Mouse (Mus musculus): Measurements from ENCODE around the gene Fcor. TPM values are rescaled to one million over a fixed set of nuclear protein-coding genes. Genes with fewer than 3 reads are reported as not detected.
A peak's percentile ranks its signal among the peaks of the same experiment; 100 is the strongest.

Fcor gene
- polyA plus RNA-seq, 1 experiment from 2014 or later: 8.1 TPM

DNA sequence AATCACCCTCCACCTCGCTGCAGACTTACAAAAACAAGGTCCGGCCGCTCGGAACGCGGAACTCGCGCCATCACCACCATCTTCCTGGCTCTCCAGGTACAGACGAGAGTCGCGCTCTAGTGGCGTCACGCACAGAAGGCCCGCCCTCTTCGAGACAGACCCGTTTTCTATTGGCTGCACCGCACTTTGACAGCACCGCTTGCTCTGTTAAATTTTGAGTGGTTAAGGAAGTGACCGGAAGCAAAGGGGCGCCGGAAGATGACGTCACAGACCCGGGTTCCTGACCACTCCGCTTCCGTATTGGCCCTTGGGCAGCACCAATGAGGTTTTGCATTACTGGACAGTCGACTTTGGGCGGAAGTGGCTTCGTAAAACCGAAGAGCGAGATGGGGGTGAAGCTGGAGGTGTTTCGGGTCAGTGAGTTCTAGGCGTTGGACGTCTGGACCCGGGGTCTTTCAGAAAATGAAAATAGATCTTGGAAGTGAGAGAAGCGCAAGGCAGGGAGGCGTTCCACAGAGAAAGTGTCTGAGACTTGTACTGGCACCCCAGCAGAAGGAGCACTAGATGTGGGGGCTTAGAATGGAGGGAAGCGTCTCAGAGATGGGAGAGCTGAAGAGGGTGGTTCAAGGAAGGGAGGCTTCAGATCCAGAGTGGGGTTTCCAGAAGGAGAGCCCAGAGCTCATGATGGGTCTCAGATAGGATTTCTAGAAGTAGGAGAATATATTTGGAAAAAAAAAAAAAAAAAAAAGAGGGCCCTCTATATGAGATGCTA lies 50.8 kb downstream of the Fcor start, which contains the start of the genes Xab2 and Pet100:
Xab2 (minus strand) TSS at position 118 of the 772 bp plus-strand sequence.
Pet100 (plus strand) TSS at position 350 of the 772 bp plus-strand sequence.
- Histone ChIP-seq H3K9ac (ENCODE audit: low read depth, low read length) (peak within 1 kb of the TSS; percentile 73), H3K27ac (ENCODE audit: low read depth, low read length) (no peak within 1 kb of the TSS)
- WGBS: under 1% methylated on average over 37 of the region's 37 CpGs

More for the DNA sequence above, 50.8 kb downstream of the Fcor start, which contains the start of the genes Xab2 and Pet100:
- peak; percentile 99 for ATAC-seq (ENCODE audit: low FRiP score)
- Histone ChIP-seq H3K4me3 (ENCODE audit: low read depth, low read length) (peak within 1 kb of the TSS; percentile 93), H3K27me3 (ENCODE audit: control insufficient read depth, insufficient read depth, low read length) (no peaks in the 10 kb centered on the region), H3K4me2 (replicated peaks; ENCODE audit: low read depth, low read length) (peak within 1 kb of the TSS; percentile 69), H3K9me3 (ENCODE audit: control insufficient read depth, low read length) (no peaks in the 10 kb centered on the region), H3K36me3 (ENCODE audit: control insufficient read depth, insufficient read depth, low read length) (no peaks in the 10 kb centered on the region), H3K4me1 (replicated peaks; ENCODE audit: control insufficient read depth, insufficient read depth, low read length) (0 out of 2 replicates have a peak, but pooled peaks cover 2% of the 10 kb centered on the region)
- peak; percentile 100 for DNase-seq (ENCODE audit: low spot score)

Other genes starting within 250 kb of the Fcor start
- 2.4 and 3.1 TPM in 2 replicates for gene Pex11g, start 204.7 kb downstream of the Fcor start, polyA plus RNA-seq (2014; fragmentation: Nextera tagmentation; extraction: Ambion mirVana)
- not detected in 2 replicates for gene Tex45, start 201.5 kb downstream of the Fcor start, polyA plus RNA-seq (2014; fragmentation: Nextera tagmentation; extraction: Ambion mirVana)
- 31.2 and 39.3 TPM in 2 replicates for gene Zfp358, start 179.2 kb downstream of the Fcor start, polyA plus RNA-seq (2014; fragmentation: Nextera tagmentation; extraction: Ambion mirVana)
- gene Mcoln1, start 171.9 kb downstream of the Fcor start, polyA plus RNA-seq (2014; fragmentation: Nextera tagmentation; extraction: Ambion mirVana): 36.8 and 49.5 TPM in 2 replicates
- gene Pnpla6, start 157.0 kb downstream of the Fcor start, polyA plus RNA-seq (2014; fragmentation: Nextera tagmentation; extraction: Ambion mirVana): 17.4 and 19.9 TPM in 2 replicates
- gene C330021F23Rik, start 104.4 kb downstream of the Fcor start, polyA plus RNA-seq (2014; fragmentation: Nextera tagmentation; extraction: Ambion mirVana): 3.2 and 3.9 TPM in 2 replicates
- gene Camsap3, start 85.1 kb downstream of the Fcor start, polyA plus RNA-seq (2014; fragmentation: Nextera tagmentation; extraction: Ambion mirVana): 13.3 and 15.3 TPM in 2 replicates
- gene Xab2, start 51.0 kb downstream of the Fcor start, polyA plus RNA-seq (2014; fragmentation: Nextera tagmentation; extraction: Ambion mirVana): 47.5 and 58.1 TPM in 2 replicates
- gene Pet100, start 50.8 kb downstream of the Fcor start, polyA plus RNA-seq (2014; fragmentation: Nextera tagmentation; extraction: Ambion mirVana): 96.3 and 102 TPM in 2 replicates
- 0.31 and 0.33 TPM in 2 replicates for gene Pcp2, start 46.8 kb downstream of the Fcor start, polyA plus RNA-seq (2014; fragmentation: Nextera tagmentation; extraction: Ambion mirVana)
- 23.6 and 24.9 TPM in 2 replicates for gene Stxbp2, start 41.4 kb downstream of the Fcor start, polyA plus RNA-seq (2014; fragmentation: Nextera tagmentation; extraction: Ambion mirVana)
- gene Retn, start 16.6 kb downstream of the Fcor start, polyA plus RNA-seq (2014; fragmentation: Nextera tagmentation; extraction: Ambion mirVana): 0.18 TPM in 1 of 2 replicates, not detected in the other
- gene Mcemp1, start 6.6 kb downstream of the Fcor start, polyA plus RNA-seq (2014; fragmentation: Nextera tagmentation; extraction: Ambion mirVana): 0.19 TPM in 1 of 2 replicates, not detected in the other
- 34.2 and 40.8 TPM in 2 replicates for gene Trappc5, start 3.9 kb upstream of the Fcor start, polyA plus RNA-seq (2014; fragmentation: Nextera tagmentation; extraction: Ambion mirVana)
- 0.15 and 0.49 TPM in 2 replicates for gene Fcer2a, start 21.8 kb upstream of the Fcor start, polyA plus RNA-seq (2014; fragmentation: Nextera tagmentation; extraction: Ambion mirVana)
- 0.39 TPM in 1 of 2 replicates, not detected in the other for gene Clec4g, start 48.3 kb upstream of the Fcor start, polyA plus RNA-seq (2014; fragmentation: Nextera tagmentation; extraction: Ambion mirVana)
- not detected in 2 replicates for gene Cd209a, start 76.6 kb upstream of the Fcor start, polyA plus RNA-seq (2014; fragmentation: Nextera tagmentation; extraction: Ambion mirVana)
- gene Cd209e, start 181.9 kb upstream of the Fcor start, polyA plus RNA-seq (2014; fragmentation: Nextera tagmentation; extraction: Ambion mirVana): not detected in 2 replicates
- not detected in 2 replicates for gene Cd209d, start 206.2 kb upstream of the Fcor start, polyA plus RNA-seq (2014; fragmentation: Nextera tagmentation; extraction: Ambion mirVana)

All from hindbrain, embryonic 11.5 days (tissue).